Mouse (Mus musculus) cerebellum, postnatal 25 days (tissue): ENCODE measurements around the gene Sdccag8.
A peak's percentile ranks its signal among the peaks of the same experiment; 100 is the strongest.
"Not testable (repeated sequence)": the region's sequence is repeated elsewhere in the genome, so short reads cannot be mapped to it uniquely, and the experiment has no call there.

ENCODE experiments used
- DNase-seq, 2 experiments: peaks; one replicate each; pipeline ENCODE4 v3.0.0; 2021; ENCODE audit warnings: mixed read lengths in 2 of 2

Gene Sdccag8

GRCm38 (mm10) chr1:176828666-176829065 is 14.2 kb downstream of the Sdccag8 start:
- no peak for DNase-seq

DNA sequence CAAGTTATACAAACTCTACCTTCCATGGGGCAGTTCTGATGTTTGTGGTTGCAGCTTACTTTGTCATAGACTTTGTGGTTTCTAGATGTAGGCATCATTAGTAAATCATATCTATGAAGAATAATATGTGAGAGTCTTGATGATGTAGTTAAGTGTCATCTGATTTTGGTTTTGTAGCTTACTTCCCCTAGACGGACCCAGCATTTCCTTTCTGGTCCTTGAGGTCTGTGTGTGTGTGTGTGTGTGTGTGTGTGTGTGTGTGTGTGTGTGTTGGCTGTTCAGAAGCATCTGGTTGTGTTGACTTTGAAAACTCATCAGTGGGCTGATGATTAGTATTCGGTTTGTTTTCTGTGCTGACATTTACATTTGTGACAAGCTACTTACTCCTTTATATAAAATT is 17.6 kb downstream of the Sdccag8 start:
- DNase-seq, result no peak

- no peak for DNase-seq
These were observed 18.1 kb downstream of the Sdccag8 start for GRCm38 (mm10) chr1:176832607-176833006.

GRCm38 (mm10) chr1:176833257-176833656 is 18.8 kb downstream of the Sdccag8 start:
- no peak for DNase-seq

- no peak for DNase-seq
These were observed 19.5 kb downstream of the Sdccag8 start for GRCm38 (mm10) chr1:176833948-176834347.

DNA sequence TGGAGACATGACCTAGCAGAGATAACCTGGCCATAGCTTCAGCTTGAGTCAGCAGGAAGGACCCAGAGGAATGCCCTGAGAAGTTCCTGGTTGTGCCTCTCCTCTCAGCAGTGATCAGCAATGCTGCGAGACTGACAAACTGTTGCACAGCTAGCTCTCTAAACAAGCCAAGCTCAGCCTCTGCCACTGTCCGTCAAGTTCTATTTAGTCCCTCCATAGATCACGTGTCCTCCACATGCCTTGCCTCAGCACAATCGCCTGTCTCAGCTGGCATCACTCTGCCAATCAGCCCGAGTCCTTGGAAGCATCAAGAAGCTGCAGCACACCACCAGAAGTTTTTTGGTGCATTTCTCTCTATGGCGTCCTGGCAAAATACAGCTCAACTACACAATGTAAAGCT is 20.4 kb downstream of the Sdccag8 start:
- DNase-seq, result peak in 1 of 2 experiments; percentile 11

GRCm38 (mm10) chr1:176835501-176836294 is 21.2 kb downstream of the Sdccag8 start:
- DNase-seq, result peak; percentile 41 to 56

DNA sequence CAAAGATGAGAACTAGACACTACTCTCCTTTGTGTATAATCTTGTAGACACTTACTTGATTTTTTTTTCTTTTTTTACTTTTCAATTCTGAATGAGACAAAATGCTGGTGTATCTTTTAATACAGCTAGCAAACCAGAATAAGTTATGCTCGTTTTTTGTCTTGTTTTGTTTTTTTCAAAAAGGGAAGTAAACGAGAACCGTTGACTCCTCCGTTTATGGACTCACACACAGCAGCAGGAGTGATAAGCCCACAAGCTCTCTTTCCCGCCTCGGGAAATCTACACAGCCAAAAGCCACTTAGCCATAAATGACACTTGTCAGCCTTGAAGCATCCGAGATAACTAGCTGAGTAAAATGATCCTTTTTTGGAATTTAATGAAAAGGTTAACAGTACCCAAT is 22.1 kb downstream of the Sdccag8 start:
- not testable (repeated sequence) for DNase-seq

GRCm38 (mm10) chr1:176845082-176845977 is 30.9 kb downstream of the Sdccag8 start:
- DNase-seq, result no peak

DNA sequence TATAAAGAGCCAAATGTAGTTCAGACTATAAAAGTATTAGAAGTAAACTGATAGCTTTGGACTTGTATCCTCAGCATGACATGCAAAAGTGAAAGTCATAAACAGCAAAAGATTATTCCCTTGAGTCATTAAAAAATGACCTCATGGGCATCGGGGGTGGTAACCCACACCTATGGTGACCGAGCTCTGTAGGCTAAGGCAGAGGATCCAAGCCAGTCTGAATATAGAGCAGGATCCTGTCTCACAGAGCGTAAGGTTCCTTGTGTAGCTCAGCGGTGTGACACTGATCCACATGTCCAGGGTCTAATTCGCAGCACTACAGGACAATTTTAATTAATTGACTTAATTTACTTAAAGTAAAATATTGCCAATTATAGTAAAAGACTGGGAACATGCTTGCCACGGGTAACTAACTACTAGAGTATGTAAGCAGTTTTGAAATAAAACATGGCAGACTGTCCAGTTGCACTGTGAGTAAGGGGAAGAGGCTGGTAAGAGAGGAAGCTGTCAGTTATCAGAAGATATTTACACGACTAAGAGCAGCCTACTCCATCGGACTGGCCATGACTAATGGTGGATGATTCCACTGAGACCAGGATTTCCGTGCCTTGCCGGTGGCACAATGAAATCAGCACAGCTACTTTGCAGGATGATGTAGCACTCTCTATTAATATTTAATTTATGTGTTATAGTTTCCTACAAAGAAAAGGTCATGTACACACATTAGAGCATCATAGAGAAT is 32.8 kb downstream of the Sdccag8 start:
- DNase-seq, result no peak

DNA sequence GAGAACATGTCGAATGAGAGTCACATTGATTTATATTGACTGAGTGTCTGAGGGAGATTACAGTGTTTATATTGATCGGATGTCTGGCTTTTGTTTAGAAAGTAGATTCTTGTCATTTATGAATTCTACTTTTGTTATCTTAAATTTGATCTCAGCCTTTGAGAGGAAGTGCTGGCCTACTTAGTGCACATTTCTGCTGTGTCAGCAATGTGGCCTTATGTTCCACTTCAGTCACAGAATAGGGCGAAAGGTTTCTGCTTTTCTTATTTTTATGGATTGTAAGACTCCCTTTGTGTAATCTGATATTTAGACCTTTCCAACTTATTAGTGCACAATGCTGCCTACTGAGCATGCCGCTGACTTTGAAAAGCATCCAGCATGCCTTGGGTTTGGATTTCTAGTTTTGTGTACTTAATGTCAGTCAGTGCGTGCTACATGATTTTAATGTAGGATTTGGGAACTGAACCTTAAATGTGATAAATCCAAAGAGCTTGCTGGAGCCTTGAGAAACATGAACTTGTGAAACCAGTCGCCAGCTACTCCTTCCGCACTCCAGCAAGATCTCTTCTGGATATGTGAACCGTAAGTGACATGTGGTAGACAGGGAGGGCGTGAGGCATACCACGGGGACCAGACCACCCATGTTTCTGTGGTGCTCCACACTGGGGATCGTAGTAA is 34.3 kb downstream of the Sdccag8 start:
- DNase-seq, result no peak

- DNase-seq, result no peak
These were observed 34.9 kb downstream of the Sdccag8 start for GRCm38 (mm10) chr1:176849377-176849776.

DNA sequence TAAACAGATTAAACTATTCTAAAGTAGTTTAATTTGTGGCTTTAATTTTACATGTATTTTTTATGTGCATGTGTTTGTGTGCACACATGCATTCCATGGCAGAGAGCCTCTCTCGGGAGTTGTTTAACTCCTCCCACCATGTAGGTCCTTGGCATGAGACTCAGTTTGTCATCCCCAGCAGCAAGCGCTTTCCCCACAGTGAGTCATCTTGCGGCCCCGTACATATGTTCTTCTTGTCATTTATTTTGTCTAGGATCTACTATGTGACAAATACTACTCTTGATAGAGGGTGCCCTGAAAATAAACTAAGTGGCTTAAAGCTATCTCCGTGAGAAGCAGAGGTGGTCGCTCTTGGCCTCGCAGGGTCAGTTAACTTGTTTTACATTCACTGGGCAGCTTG is 36.9 kb downstream of the Sdccag8 start:
- DNase-seq, result no peak

GRCm38 (mm10) chr1:176852813-176853590 is 38.5 kb downstream of the Sdccag8 start:
- DNase-seq, result no peak

GRCm38 (mm10) chr1:176861981-176862644 is 47.7 kb downstream of the Sdccag8 start:
- DNase-seq, result peak; percentile 50 to 78

DNA sequence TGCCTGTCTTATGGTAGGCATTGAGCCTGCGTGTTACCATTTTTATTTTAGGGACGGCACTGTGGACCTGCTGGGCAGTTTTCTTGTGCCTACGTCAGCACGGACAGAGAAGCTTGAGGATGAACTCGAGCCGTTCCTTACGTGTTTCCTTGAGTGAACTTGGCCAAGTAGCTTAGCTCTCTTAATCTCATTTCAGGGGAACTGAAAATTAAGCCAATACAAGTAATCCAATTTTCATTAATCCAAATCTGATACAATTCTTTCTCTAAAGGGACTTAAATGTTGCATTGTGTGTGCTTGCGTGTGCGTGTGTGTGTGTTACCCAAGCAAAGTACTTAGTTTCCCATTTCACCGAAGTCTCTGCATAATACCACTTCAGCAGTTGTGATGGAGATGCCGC is 56.0 kb downstream of the Sdccag8 start:
- no peak for DNase-seq

GRCm38 (mm10) chr1:176871975-176872374 is 57.5 kb downstream of the Sdccag8 start:
- no peak for DNase-seq

DNA sequence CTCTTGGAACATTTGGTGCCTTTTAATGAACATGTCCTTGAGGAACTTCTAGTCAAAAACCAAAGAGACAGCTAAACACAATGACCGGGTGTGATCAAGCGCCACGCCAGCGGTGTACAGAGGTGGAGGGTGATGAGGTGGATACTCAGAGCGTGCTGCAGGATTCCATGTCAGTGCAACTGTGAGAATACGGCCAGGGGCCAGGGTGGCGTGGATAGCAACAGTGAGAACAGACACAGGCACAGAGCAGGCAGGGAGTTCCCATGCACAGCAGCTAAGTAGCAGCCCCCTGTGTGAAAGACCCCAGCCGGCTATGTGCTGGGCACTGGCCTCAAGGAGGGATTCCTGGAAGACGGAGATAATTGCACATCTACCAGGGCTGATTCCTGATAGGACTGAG is 59.0 kb downstream of the Sdccag8 start:
- DNase-seq, result no peak

DNA sequence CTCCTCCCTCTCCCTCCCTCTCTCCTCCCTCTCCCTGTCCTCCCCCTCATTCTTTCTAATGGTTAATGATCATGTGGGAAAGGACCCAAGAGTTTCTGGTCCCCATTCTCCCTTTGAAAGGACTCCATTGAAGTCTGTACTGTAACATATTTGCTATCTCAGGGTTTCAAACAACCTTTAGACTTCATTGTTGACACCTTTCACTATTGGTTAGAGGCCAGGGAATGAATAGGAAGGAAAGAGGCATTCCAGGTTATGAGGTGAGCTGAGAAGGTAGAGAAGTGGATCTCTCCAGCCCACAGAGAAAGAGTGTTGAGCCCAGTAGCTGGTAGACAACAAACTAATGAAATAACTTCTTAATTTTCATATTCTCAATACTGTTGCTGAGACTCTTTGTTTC is 59.7 kb downstream of the Sdccag8 start:
- no peak for DNase-seq

DNA sequence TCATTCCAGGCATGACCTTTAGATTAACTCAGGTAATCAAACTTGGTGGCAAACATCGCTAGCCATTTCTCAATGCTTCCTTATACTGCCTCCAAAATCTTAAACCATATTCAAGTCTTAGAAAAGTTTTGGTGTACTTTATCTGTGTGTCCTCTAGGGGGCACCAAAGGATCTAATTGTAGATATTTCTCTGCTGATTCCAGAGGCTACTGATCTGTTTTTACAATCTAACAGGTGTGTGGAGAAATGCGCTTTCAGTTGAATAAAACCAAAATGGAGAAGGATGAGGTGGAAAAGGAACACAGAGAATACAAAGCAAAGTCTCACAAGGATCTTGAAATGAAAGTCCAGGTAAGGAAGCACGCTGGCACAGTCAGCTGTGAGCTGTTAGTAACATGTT is 63.3 kb downstream of the Sdccag8 start:
- DNase-seq, result peak in 1 of 2 experiments; percentile 58

DNA sequence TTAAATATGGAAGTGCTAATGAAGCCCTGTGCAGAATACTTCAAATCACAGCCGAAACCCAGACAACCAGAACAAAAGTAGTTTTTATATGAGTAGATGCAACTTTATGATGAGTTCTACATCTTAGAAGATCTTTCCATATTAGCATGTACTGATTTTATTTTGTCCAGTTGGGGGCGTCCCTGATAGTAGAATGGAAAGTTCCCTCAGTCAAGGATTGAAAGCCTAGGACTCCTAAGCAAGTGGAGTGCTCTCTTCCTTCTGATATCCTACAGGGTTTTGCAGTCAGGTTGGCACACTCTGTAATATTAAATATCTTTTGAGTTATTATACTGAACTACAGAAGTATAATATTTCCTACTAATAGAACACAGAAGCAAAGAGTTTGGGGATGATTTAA is 64.5 kb downstream of the Sdccag8 start:
- peak in 1 of 2 experiments; percentile 68 for DNase-seq
